Mouse (Mus musculus) mouse embryonic stem cell (cell line): Measurements from ENCODE around the gene Rbms3.

Experiments used
- in situ Hi-C, 2 experiments: fragments of 300-500 bp; cut with MboI; formaldehyde crosslinking; loops; 1 replicate in 1 of 2; 3 replicates in 1 of 2; pipeline ENCODE4 v1.14.3; 2019 to 2020; ENCODE audit warnings: low sequenced_read_pairs in 2 of 2, low pct_unique_long_range_greater_than_20kb in 1 of 2, mixed read lengths in 1 of 2; ENCODE audit not compliant: unreplicated experiment in 1 of 2

Gene Rbms3

GRCm38 (mm10) chr9:117092177-117092555 lies 537.5 kb downstream of the Rbms3 start:
- in situ Hi-C loops = no loop called here

GRCm38 (mm10) chr9:117091253-117092176 lies 538.2 kb downstream of the Rbms3 start:
- in situ Hi-C loops = no loop called here

- in situ Hi-C loops = no loop called here
These were observed 540.1 kb downstream of the Rbms3 start for GRCm38 (mm10) chr9:117089409-117090147.

GRCm38 (mm10) chr9:117088309-117088708 lies 541.4 kb downstream of the Rbms3 start:
- in situ Hi-C loops = no loop called here

- in situ Hi-C loops = no loop called here
These were observed 544.0 kb downstream of the Rbms3 start for GRCm38 (mm10) chr9:117085706-117086105.

GRCm38 (mm10) chr9:117084471-117084870 lies 545.2 kb downstream of the Rbms3 start:
- in situ Hi-C loops = no loop called here

- in situ Hi-C loops = no loop called here
These were observed 550.2 kb downstream of the Rbms3 start for GRCm38 (mm10) chr9:117079471-117079870.

GRCm38 (mm10) chr9:117077548-117077947 lies 552.2 kb downstream of the Rbms3 start:
- in situ Hi-C loops = no loop called here

GRCm38 (mm10) chr9:117076785-117077184 lies 552.9 kb downstream of the Rbms3 start:
- in situ Hi-C loops = no loop called here

GRCm38 (mm10) chr9:117072433-117073099 lies 557.1 kb downstream of the Rbms3 start:
- in situ Hi-C loops = loop anchor here in 1 of 2 experiments (25.0 kb wide), 1 partner anchor 390 kb away; no protein-coding TSS in a partner anchor

- in situ Hi-C loops = loop anchor here in 1 of 2 experiments (25.0 kb wide), 1 partner anchor 392 kb away; no protein-coding TSS in a partner anchor
These were observed 559.1 kb downstream of the Rbms3 start for GRCm38 (mm10) chr9:117070616-117071015.

- in situ Hi-C loops = loop anchor here in 1 of 2 experiments (25.0 kb wide), 1 partner anchor 393 kb away; no protein-coding TSS in a partner anchor
These were observed 560.5 kb downstream of the Rbms3 start for GRCm38 (mm10) chr9:117069232-117069631.

GRCm38 (mm10) chr9:117067703-117068419 lies 561.9 kb downstream of the Rbms3 start:
- in situ Hi-C loops = loop anchor here in 1 of 2 experiments (25.0 kb wide), 1 partner anchor 394 kb away; no protein-coding TSS in a partner anchor

- in situ Hi-C loops = loop anchor here in 1 of 2 experiments (25.0 kb wide), 1 partner anchor 396 kb away; no protein-coding TSS in a partner anchor
These were observed 563.2 kb downstream of the Rbms3 start for GRCm38 (mm10) chr9:117066502-117066901.

- in situ Hi-C loops = loop anchor here in 1 of 2 experiments (25.0 kb wide), 1 partner anchor 397 kb away; no protein-coding TSS in a partner anchor
These were observed 564.1 kb downstream of the Rbms3 start for GRCm38 (mm10) chr9:117065601-117066000.

- in situ Hi-C loops = loop anchor here in 1 of 2 experiments (25.0 kb wide), 1 partner anchor 403 kb away; no protein-coding TSS in a partner anchor
These were observed 570.1 kb downstream of the Rbms3 start for GRCm38 (mm10) chr9:117059586-117059985.

- in situ Hi-C loops = loop anchor here in 1 of 2 experiments (25.0 kb wide), 1 partner anchor 403 kb away; no protein-coding TSS in a partner anchor
These were observed 570.6 kb downstream of the Rbms3 start for GRCm38 (mm10) chr9:117059135-117059534.

GRCm38 (mm10) chr9:117051935-117052334 lies 577.8 kb downstream of the Rbms3 start:
- in situ Hi-C loops = loop anchor here in 1 of 2 experiments (25.0 kb wide), 1 partner anchor 410 kb away; no protein-coding TSS in a partner anchor
